Mouse (Mus musculus): ENCODE results near the gene Dpy19l2.

GRCm38 (mm10) chr9:24512121-24512539 is 184.0 kb downstream of the Dpy19l2 start:
- TF ChIP-seq CTCF (IDR thresholded peaks at IDR 0.05; ENCODE audit: borderline replicate concordance, insufficient read depth, low read depth, low read length) (no peak), POLR2A (IDR thresholded peaks at IDR 0.05; ENCODE audit: borderline replicate concordance, insufficient read depth, low read length) (no peak)

Data from cerebellum, adult 2 months (tissue).